Mouse (Mus musculus) small intestine, adult 10 weeks (tissue): Measurements from ENCODE around the gene Sumo3. TPM values are rescaled to one million over a fixed set of nuclear protein-coding genes. Genes with fewer than 3 reads are reported as not detected.

Experiments
- polyA plus RNA-seq: library from polyadenylated mRNA; stranded (reverse); fragments of 350-450 nt; fragmentation: Illumina TruSeq; extraction: RNeasy Lipid Tissue Mini Kit (QIAGEN cat#74804); gene quantifications from one replicate; pipeline ENCODE4 v1.2.3, GENCODE M21; 2014; ENCODE audit warnings: low replicate concordance

The Sumo3 gene
- polyA plus RNA-seq, result 54.4 TPM

DNA sequence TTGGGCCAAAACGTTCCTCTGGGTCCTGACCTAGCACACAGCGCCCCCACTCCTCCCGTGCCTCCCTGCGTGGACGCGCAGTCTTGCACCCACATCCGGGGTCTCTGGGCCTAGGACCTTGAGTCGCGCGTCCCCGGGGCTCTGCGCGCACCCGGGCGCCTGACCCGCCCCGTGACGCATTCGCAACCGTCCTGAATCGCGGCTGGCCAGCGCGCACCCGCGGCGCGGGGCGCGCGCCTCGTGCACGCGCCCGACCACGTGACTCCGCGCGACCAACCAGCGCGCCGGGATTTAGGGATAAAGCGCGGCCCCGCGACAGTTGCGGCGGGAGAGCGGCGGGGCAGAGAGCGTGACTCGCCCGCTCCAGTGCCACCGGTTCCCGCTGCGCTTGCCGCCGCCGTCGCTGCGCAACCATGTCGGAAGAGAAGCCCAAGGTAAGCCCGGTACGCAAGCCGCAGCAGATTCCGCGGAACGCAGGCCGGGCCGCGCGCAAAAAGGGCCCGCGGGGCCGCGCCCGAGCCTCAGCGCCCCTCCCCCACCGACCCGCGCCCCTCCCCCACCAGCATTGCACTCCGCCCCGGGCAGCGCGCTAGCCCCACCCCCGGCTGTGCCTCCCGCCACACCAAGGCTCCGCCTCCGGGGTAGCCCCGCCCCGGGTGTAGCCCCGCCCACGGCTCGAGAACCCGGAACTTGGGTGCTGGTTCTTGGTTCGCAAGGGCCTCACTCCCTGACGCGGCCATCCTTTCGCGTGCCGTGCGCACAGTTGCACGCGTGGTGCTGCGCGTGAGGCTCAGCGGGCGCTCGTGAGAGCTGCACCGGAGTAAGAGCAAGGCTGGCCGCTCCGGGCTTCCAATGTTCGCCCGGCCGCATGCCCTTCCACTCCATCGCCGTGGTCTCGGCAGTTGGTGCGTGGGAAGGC, at the start of gene Sumo3, which contains the start of gene Gm49325:
Sumo3 (plus strand) TSS at position 190 of the 919 bp plus-strand sequence.
Gm49325 (plus strand) TSS at position 290 of the 919 bp plus-strand sequence.

GRCm38 (mm10) chr10:77581408-77582284, 24.3 kb upstream of the Sumo3 start, which contains the start of gene Pttg1ip:
Gene Pttg1ip (plus strand): TSS chr10:77581720.

DNA sequence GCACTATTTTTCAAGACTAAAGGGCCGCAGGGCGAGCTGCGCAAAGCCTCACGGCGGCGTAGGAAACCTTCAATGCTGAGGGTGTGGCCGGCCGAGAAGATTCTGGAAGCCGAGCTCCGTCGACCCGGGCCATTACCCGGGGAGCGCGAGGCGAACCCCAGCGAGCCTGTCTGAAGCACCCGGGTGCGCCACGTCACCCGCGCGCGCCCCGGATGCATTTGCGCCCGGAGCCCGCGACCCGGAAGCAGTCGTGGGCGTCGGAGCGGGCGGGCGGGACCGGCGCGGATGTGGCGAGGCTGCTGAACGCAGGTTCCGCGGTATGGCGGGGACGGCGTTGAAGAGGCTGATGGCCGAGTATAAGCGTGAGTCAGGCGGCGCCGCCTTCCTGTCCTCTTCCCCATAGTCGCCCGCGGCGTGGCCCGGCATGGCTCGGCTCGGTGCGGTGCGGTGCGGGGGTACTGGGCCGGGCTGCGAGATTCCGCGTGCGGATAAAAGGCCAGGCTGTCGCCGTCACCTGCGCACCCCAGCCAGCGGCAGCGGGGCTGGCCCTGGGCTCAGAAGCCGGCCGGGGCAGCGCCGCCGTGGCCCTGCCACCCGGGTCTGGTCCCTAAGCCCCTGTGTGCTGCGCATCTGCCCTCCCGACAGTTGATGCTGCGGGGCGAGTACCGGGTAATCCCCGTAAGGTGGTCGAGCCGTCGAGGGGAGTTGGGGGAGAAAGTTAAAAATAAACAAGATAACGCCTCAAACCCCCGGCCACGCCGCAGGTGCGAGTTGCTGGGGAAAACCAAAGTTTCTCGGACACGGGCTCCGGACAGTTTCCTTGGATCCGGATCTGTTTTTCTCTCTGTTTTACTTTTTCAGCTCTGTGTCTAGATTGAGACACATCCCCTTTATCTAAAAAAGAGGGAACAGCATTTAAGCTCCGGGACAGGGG, 16.4 kb downstream of the Sumo3 start, which contains the start of gene Ube2g2:
Ube2g2 (plus strand) TSS at position 221 of the 934 bp plus-strand sequence.

Other genes starting within 250 kb of the Sumo3 start
- 1.0 TPM for gene Adarb1, start 187.8 kb upstream of the Sumo3 start, polyA plus RNA-seq
- gene Fam207a, start 90.3 kb upstream of the Sumo3 start, polyA plus RNA-seq, result 0.22 TPM
- gene Itgb2, start 75.8 kb upstream of the Sumo3 start, polyA plus RNA-seq, result 3.0 TPM
- 153 TPM for gene Pttg1ip, start 24.4 kb upstream of the Sumo3 start, polyA plus RNA-seq
- gene Gm49325, start 100 bp downstream of the Sumo3 start, polyA plus RNA-seq, result not detected
- gene Ube2g2, start 16.2 kb downstream of the Sumo3 start, polyA plus RNA-seq, result 2.6 TPM
- not detected for gene Tspear, start 80.5 kb downstream of the Sumo3 start, polyA plus RNA-seq
- not detected for gene Gm19402, start 84.7 kb downstream of the Sumo3 start, polyA plus RNA-seq
- not detected for gene Gm9508, start 91.1 kb downstream of the Sumo3 start, polyA plus RNA-seq
- not detected for gene Gm10272, start 100.5 kb downstream of the Sumo3 start, polyA plus RNA-seq
- gene Gm10024, start 105.4 kb downstream of the Sumo3 start, polyA plus RNA-seq, result not detected
- gene Gm10142, start 109.7 kb downstream of the Sumo3 start, polyA plus RNA-seq, result not detected
- gene Krtap12-1, start 114.5 kb downstream of the Sumo3 start, polyA plus RNA-seq, result not detected
- gene Gm10100, start 120.4 kb downstream of the Sumo3 start, polyA plus RNA-seq, result not detected
- not detected for gene Gm18596, start 136.5 kb downstream of the Sumo3 start, polyA plus RNA-seq
- gene Gm9736, start 145.3 kb downstream of the Sumo3 start, polyA plus RNA-seq, result not detected
- not detected for gene Gm3233, start 153.6 kb downstream of the Sumo3 start, polyA plus RNA-seq
- gene Gm3238, start 165.2 kb downstream of the Sumo3 start, polyA plus RNA-seq, result not detected
- gene Gm7138, start 170.8 kb downstream of the Sumo3 start, polyA plus RNA-seq, result not detected
- gene Gm3250, start 176.4 kb downstream of the Sumo3 start, polyA plus RNA-seq, result not detected
- gene Gm7137, start 182.1 kb downstream of the Sumo3 start, polyA plus RNA-seq, result not detected
- not detected for gene Gm9639, start 189.0 kb downstream of the Sumo3 start, polyA plus RNA-seq
- not detected for gene Gm19668, start 193.0 kb downstream of the Sumo3 start, polyA plus RNA-seq
- not detected for gene Gm9507, start 205.7 kb downstream of the Sumo3 start, polyA plus RNA-seq
- not detected for gene Gm2696, start 208.6 kb downstream of the Sumo3 start, polyA plus RNA-seq
- gene Krtap10-4, start 221.0 kb downstream of the Sumo3 start, polyA plus RNA-seq, result not detected
- gene Krtap10-10, start 229.8 kb downstream of the Sumo3 start, polyA plus RNA-seq, result not detected
- not detected for gene Gm36176, start 240.7 kb downstream of the Sumo3 start, polyA plus RNA-seq
- not detected for gene Gm10318, start 246.8 kb downstream of the Sumo3 start, polyA plus RNA-seq